Mouse (Mus musculus): ENCODE measurements around the gene Zyg11b. TPM values are rescaled to one million over a fixed set of nuclear protein-coding genes. Genes with fewer than 3 reads are reported as not detected.

Zyg11b gene
- polyA plus RNA-seq, 1 experiment from 2014 or later, result 28.8 TPM

DNA sequence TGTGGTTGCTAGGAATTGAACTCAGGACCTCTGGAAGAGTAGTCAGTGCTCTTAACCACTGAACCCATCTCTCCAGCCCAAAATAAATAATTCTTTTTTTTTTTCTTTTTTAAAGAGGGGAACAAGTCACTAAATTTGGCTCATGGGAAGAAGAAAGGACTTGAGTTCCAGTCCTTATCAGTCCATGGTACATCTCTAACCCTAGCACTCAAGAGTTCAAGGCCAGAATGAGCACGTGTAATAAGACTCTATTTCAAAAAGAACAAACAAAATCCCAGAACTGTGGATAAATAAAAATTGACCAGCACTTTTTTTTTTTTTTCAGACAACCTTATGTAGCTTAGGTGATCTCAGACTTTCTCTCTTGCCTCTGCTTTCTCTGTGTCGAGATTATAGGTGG lies 35.9 kb upstream of the Zyg11b start:
- H3K9ac ChIP-seq (replicated peaks), result no peak overlapping the region
- peaks cover 24% of the 10 kb centered on the region for H3K36me3 ChIP-seq
- no peak overlapping the region for H3K4me2 ChIP-seq
- 72% methylated on average over 2 of the region's 2 CpGs for WGBS
- H3K27ac ChIP-seq (replicated peaks), result no peak overlapping the region
- H3K4me3 ChIP-seq (replicated peaks), result no peak overlapping the region
- no peaks in the 10 kb centered on the region for H3K4me1 ChIP-seq
- ATAC-seq (ENCODE audit: low FRiP score), result no peak
- no peaks in the 10 kb centered on the region for H3K9me3 ChIP-seq (replicated peaks)
- no peaks in the 10 kb centered on the region for H3K27me3 ChIP-seq (replicated peaks)

DNA sequence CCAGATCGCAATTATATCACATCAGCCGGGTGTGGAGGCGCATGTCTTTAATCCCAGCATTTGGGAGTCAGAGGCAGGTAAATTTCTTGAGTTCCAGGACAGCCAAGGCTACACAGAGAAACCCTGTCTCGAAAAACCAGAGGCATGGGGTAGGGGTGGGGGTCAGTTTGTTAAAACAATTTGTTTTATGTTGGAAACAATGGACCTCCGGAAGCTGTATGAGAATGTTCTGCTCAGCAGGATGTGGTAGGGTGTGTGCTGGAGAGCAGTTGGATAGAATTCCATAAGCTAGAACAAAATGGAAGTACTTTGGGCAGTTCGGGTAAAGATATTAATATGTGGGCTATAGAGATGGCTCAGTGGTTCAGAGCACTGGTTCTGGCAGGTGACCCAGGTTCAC lies 34.5 kb upstream of the Zyg11b start:
- no peaks in the 10 kb centered on the region for H3K27me3 ChIP-seq (replicated peaks)
- no peak for ATAC-seq (ENCODE audit: low FRiP score)
- H3K4me2 ChIP-seq, result no peak overlapping the region
- H3K36me3 ChIP-seq, result peaks cover 24% of the 10 kb centered on the region
- H3K27ac ChIP-seq (replicated peaks), result no peak overlapping the region
- WGBS, result 89% methylated on average over 6 of the region's 6 CpGs
- H3K4me1 ChIP-seq, result no peaks in the 10 kb centered on the region
- H3K4me3 ChIP-seq (replicated peaks), result no peak overlapping the region
- no peaks in the 10 kb centered on the region for H3K9me3 ChIP-seq (replicated peaks)
- H3K9ac ChIP-seq (replicated peaks), result no peak overlapping the region

DNA sequence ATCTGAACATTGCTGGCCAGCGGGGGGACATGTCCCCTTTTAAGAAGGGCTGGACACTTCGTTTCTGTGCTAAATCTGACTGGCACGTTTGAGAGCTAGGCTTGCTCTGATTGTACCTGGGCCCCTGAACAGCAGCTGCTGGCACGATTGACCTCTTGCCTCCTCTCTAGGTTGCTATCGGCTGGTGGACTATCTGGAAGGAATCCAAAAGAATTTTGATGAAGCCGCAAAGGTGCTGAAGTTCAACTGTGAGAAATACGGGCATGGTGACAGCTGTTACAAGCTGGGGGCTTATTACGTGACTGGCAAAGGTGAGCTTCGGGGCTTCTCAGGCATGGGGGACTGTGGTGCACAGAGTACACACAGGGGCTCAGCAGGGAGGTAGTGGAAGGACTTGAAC lies 31.1 kb upstream of the Zyg11b start:
- no peaks in the 10 kb centered on the region for H3K27me3 ChIP-seq (replicated peaks)
- no peaks in the 10 kb centered on the region for H3K9me3 ChIP-seq (replicated peaks)
- 85% methylated on average over 9 of the region's 9 CpGs for WGBS
- H3K27ac ChIP-seq (replicated peaks), result no peak overlapping the region
- H3K4me2 ChIP-seq, result no peak overlapping the region
- ATAC-seq (ENCODE audit: low FRiP score), result no peak
- H3K36me3 ChIP-seq, result peaks cover 17% of the 10 kb centered on the region
- peaks cover 17% of the 10 kb centered on the region for H3K4me1 ChIP-seq
- H3K4me3 ChIP-seq (replicated peaks), result no peak overlapping the region
- H3K9ac ChIP-seq (replicated peaks), result no peak overlapping the region

DNA sequence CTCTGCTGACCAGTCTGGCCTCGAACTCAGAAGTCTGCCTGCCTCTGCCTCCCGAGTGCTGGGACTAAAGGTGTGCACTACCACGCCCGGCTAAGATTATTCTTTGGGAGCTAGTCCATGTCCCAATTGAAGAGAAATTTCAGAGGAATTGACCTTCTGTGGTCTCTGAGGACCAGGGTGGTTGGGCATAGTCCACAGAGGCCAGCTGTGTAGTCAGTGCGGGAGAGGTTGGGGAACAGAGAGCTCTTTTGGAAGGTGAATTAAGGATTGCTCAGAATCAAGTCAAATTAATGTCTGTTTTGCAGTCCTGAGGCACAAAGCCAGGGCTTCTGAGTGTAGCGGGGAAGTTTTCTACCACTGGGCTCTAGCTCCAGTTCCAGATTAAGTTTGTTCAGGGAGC lies 28.9 kb upstream of the Zyg11b start:
- Histone ChIP-seq H3K27ac (replicated peaks) (no peak overlapping the region), H3K4me2 (no peak overlapping the region), H3K27me3 (replicated peaks) (no peaks in the 10 kb centered on the region), H3K9me3 (replicated peaks) (no peaks in the 10 kb centered on the region), H3K36me3 (peaks cover 11% of the 10 kb centered on the region; the same call in 1 of the 2 replicates), H3K4me1 (peaks cover 20% of the 10 kb centered on the region), H3K9ac (replicated peaks) (no peak overlapping the region), H3K4me3 (replicated peaks) (no peak overlapping the region)
- no peak for ATAC-seq (ENCODE audit: low FRiP score)
- WGBS, result 97% methylated on average over 6 of the region's 6 CpGs

GRCm38 (mm10) chr4:108327730-108328484 lies 27.0 kb upstream of the Zyg11b start, which contains the start of gene Coa7:
Gene Coa7 (plus strand): TSS chr4:108328140.
- Histone ChIP-seq H3K4me2 (peak within 1 kb of the TSS; percentile 59), H3K27ac (replicated peaks) (peak within 1 kb of the TSS; percentile 95), H3K27me3 (replicated peaks) (no peaks in the 10 kb centered on the region), H3K4me1 (peaks cover 20% of the 10 kb centered on the region), H3K4me3 (replicated peaks) (peak within 1 kb of the TSS; percentile 77), H3K9me3 (replicated peaks) (no peaks in the 10 kb centered on the region), H3K36me3 (peaks cover 4% of the 10 kb centered on the region; the same call in 1 of the 2 replicates), H3K9ac (replicated peaks) (peak within 1 kb of the TSS; percentile 64)
- peak; percentile 96 for ATAC-seq (ENCODE audit: low FRiP score)
- WGBS, result under 1% methylated on average over 44 of the region's 45 CpGs

- Histone ChIP-seq H3K4me1 (peaks cover 20% of the 10 kb centered on the region), H3K36me3 (no peaks in the 10 kb centered on the region), H3K4me3 (replicated peaks) (peak overlapping the region; percentile 77), H3K9ac (replicated peaks) (peak overlapping the region; percentile 64), H3K27ac (replicated peaks) (peak overlapping the region; percentile 95), H3K4me2 (peak overlapping the region; percentile 59), H3K9me3 (replicated peaks) (no peaks in the 10 kb centered on the region), H3K27me3 (replicated peaks) (no peaks in the 10 kb centered on the region)
- ATAC-seq (ENCODE audit: low FRiP score), result peak; percentile 42
- WGBS, result 33% methylated on average over 6 of the region's 6 CpGs
These were observed 26.2 kb upstream of the Zyg11b start for GRCm38 (mm10) chr4:108327071-108327579.

- H3K9ac ChIP-seq (replicated peaks), result no peak overlapping the region
- H3K36me3 ChIP-seq, result no peaks in the 10 kb centered on the region
- no peaks in the 10 kb centered on the region for H3K9me3 ChIP-seq (replicated peaks)
- H3K27me3 ChIP-seq (replicated peaks), result no peaks in the 10 kb centered on the region
- no peak overlapping the region for H3K27ac ChIP-seq (replicated peaks)
- no peak overlapping the region for H3K4me3 ChIP-seq (replicated peaks)
- no peak overlapping the region for H3K4me2 ChIP-seq
- 76% methylated on average over 5 of the region's 5 CpGs for WGBS
- ATAC-seq (ENCODE audit: low FRiP score), result no peak
- peaks cover 10% of the 10 kb centered on the region for H3K4me1 ChIP-seq
These were observed 22.7 kb upstream of the Zyg11b start for GRCm38 (mm10) chr4:108323588-108323987.

DNA sequence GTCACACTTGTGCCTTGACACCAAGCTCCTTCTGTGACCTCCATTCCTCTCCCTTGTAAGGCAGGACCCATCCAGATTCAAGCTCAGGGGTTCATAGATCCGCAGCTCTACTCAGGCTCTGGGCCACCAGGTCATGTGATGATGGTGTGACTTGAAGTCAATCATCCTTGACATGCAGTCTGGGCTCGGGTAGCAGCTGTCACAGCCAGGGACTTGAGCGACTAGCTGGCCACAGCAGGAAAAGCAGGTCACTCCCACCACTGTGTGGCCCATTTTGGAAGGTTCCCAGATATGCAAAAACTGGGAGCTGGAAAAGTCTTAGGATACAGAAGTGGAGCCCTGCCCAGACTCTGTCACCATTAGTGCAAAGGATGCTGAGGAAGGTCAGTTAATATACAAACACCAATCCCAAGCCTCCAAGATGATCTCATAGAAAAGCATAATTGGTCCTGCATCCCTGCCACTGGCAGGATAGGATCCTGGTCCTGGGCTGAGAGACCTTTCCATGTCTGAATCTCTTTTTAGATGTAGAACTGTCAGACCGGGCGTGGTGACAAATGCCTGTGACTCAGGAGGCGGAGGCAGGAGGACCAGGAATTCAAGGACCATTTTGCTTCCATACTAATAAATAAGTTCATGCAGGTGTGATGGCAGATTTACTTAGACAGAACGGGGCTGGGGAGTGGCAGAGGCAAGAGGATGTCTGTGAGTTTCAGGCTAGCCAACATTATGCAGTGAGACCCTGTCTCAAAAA lies 19.9 kb upstream of the Zyg11b start:
- H3K27ac ChIP-seq (replicated peaks), result no peak overlapping the region
- H3K4me3 ChIP-seq (replicated peaks), result no peak overlapping the region
- 83% methylated on average over 7 of the region's 7 CpGs for WGBS
- no peaks in the 10 kb centered on the region for H3K9me3 ChIP-seq (replicated peaks)
- H3K36me3 ChIP-seq, result no peaks in the 10 kb centered on the region
- no peak overlapping the region for H3K4me2 ChIP-seq
- no peaks in the 10 kb centered on the region for H3K27me3 ChIP-seq (replicated peaks)
- H3K4me1 ChIP-seq, result no peaks in the 10 kb centered on the region
- ATAC-seq (ENCODE audit: low FRiP score), result no peak
- no peak overlapping the region for H3K9ac ChIP-seq (replicated peaks)

- Histone ChIP-seq H3K9me3 (replicated peaks) (no peaks in the 10 kb centered on the region), H3K4me1 (no peaks in the 10 kb centered on the region), H3K27me3 (replicated peaks) (no peaks in the 10 kb centered on the region), H3K27ac (replicated peaks) (no peak overlapping the region), H3K36me3 (no peaks in the 10 kb centered on the region), H3K4me2 (no peak overlapping the region), H3K9ac (replicated peaks) (no peak overlapping the region), H3K4me3 (replicated peaks) (no peak overlapping the region)
- ATAC-seq (ENCODE audit: low FRiP score), result no peak
- 83% methylated on average over 6 of the region's 6 CpGs for WGBS
These were observed 18.9 kb upstream of the Zyg11b start for GRCm38 (mm10) chr4:108319747-108320146.

- Histone ChIP-seq H3K4me2 (no peak overlapping the region), H3K27me3 (replicated peaks) (no peaks in the 10 kb centered on the region), H3K9ac (replicated peaks) (no peak overlapping the region), H3K27ac (replicated peaks) (no peak overlapping the region), H3K4me1 (no peaks in the 10 kb centered on the region), H3K9me3 (replicated peaks) (no peaks in the 10 kb centered on the region), H3K4me3 (replicated peaks) (no peak overlapping the region), H3K36me3 (no peaks in the 10 kb centered on the region)
- WGBS, result 85% methylated on average over 7 of the region's 8 CpGs
- no peak for ATAC-seq (ENCODE audit: low FRiP score)
These were observed 18.0 kb upstream of the Zyg11b start for GRCm38 (mm10) chr4:108318649-108319615.

Data from neural tube, embryonic 15.5 days (tissue).